Mouse (Mus musculus): Measurements from ENCODE around the gene Padi2.

Padi2 gene

DNA sequence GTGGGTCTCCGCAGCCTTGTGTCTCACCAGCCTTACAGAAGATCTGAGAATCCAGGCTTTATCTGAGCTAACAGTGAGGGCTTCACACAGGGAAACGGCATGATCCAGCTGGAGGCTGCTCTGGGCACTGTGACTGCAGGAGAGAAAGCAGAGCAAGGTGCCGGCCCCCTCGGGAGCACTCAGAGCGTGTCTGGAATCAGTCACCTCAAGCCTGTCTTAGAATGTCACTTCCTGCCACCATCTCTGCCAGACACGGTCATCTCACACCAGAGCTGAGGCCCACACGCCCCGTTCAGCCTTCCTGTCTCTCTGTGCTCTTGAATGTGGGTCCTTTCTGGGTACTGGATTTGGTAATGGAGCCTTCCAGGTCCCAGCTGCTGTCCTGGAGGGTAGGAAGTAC, 19.5 kb downstream of the Padi2 start:
- DNase-seq (ENCODE audit: low spot score): no peak

DNA sequence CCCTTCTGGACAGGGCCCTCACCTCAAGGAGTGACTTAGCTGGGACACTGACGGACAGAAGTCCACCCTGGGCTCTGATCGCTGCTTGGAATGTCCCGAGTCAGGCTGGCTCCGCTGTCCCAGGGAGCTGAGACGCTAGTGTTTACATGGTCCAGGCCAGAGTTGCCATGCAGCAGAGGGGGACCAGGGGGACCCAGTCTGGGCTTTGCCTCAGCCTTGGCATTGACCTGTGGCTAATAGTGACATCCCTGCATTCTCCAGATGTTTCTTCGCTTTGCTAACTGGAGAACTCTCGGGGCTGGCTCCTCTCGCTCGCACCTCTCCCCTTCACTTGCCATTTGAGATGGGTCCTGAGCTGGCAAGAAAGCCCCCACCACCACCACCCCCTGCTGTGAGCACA, 22.2 kb downstream of the Padi2 start:
- no peak for DNase-seq (ENCODE audit: low spot score)

DNA sequence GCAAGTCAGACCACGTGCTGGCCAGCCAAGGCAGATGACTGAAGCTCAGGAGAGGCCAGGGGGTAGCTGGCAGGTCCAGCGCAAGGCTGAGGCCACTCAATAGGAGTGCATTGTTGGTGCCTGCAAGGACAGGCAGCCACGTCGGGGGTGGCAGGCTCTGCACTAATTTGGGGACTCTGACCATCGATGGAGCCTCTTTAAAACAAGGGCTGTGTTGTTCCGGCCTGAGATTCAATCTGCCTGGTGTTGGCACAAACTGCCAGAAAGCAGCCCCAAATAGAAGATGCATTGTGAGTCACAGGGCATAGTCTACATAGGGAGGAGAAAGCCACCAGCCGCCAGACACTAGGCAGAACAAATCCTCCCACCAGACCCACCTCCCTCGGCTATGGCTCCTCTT, 23.6 kb downstream of the Padi2 start:
- no peak for DNase-seq (ENCODE audit: low spot score)

DNA sequence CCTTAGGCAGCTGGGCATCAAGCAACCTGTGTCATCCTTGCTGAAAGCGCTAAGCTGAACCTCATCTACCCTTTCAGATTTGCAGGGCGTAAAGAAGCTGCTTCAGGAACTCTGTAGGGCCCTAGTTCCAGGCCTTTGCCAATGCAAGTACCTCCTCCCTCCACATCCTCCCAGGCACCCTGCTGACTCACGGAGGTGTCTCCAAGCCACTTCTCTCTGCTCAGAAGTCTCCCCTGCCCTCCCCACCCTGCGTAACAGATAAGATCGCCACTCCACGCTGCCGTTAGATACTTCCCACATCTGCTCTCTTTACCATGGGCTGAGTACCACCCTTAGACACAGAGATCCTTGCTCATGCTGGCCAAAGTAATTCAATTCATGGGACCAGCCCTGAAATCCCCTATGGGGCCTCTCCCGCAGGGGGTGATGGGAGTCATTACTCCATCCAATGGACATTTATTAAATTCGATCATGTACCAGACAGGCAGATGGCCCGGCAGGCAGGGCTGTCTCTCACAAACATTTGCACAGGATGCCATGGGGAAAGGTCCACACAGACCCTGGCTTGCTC, 24.8 kb downstream of the Padi2 start:
- DNase-seq (ENCODE audit: low spot score): no peak

DNA sequence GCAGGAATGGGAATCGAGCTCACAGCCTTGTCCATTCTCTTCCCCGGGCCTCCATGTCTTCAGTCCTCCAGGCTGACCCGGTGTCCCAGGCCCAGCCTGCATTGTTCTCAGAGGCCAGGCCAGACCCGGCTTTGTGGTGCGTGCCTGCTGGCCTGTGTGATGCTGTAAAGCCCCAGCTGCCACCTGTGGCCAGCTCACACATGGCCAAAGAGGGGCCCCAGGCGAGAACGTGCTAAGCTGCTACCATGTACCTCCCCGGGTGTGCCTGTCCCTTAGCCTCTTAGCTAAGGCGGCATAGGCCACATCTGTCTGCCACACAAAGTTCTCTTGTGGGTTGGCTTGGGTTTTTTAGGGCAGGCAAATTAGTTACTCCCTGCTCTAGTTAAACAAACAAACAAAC, 29.5 kb downstream of the Padi2 start:
- DNase-seq (ENCODE audit: low spot score): no peak

DNA sequence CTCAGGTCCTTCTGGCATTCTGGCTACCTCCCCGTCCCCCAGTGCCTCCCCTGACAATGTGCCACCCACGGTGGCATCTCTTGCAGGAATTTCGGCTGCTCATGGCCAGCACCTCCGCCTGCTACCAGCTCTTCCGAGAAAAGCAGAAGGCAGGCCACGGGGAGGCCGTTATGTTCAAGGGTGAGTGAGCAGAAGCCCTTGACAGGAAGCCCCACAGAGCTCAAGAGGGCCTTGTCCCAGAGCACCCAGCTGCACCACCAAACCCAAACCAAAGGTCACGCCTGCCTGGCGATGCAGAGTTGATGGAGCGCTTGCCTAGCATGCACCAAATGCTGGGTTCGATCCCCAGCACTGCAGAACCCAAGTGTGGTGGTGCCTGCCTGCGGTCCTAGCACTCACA, 38.2 kb downstream of the Padi2 start:
- DNase-seq (ENCODE audit: low spot score): peak; percentile 47

DNA sequence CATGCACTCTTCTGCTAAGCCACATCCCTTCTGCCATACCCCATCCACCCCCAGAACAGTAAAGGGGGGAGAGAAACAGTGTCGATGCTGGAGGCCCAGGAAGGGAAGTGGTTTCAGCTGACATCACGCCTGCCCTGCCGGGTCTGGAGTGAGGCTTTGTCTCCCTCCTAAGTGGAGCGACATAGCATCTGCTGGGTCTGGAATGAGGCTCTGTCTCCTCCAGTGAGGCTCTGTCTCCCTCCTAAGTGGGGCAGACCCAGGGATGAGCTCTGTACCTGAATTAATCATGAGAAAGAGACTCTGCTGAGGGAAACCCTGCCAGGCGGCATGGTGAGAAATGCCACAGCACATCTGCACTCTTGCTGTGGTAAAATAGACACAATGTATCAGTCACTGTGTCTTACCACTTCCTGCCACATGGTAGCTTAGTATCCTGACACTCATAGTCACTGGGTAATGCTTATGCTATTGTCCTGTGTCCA, 38.9 kb downstream of the Padi2 start:
- peak; percentile 89 for DNase-seq (ENCODE audit: low spot score)

DNA sequence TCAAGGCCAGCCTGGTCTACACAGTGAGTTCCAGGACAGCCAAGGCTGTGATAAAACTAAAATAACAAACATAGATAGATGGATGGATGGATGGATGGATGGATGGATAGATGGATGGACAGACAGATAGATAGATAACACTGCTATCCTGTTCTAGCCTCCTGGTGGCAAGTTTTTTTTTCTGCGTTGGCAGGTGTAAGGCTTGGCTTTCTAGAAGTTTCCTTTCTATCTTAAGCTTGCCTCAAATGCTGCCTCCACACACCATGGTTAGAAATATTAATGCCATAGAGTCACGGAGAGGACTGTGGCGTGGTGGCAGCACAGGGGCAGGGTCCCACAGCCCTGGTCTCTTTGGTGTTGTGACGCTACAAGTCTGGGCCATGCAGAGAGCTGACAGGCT, 39.4 kb downstream of the Padi2 start:
- DNase-seq (ENCODE audit: low spot score): no peak

DNA sequence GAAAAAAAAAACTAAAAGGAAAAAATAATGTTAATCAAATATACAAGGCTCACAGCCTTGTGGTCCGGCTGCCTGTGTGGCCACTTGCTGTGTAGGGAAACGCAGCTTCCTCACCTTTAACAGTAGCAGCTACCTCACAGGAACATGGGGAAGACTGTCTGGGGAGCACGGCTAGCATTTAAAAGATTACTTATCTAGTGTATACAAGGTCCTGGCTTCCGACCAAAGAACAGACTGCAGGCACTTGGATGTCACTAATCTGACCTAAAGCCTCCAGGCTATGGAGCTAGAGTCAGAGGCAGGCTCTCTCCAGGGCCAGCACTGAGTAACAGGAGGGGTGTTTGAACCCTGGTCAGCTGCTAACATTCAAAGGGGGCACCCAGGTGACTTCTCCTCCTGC, 39.9 kb downstream of the Padi2 start:
- no peak for DNase-seq (ENCODE audit: low spot score)

DNA sequence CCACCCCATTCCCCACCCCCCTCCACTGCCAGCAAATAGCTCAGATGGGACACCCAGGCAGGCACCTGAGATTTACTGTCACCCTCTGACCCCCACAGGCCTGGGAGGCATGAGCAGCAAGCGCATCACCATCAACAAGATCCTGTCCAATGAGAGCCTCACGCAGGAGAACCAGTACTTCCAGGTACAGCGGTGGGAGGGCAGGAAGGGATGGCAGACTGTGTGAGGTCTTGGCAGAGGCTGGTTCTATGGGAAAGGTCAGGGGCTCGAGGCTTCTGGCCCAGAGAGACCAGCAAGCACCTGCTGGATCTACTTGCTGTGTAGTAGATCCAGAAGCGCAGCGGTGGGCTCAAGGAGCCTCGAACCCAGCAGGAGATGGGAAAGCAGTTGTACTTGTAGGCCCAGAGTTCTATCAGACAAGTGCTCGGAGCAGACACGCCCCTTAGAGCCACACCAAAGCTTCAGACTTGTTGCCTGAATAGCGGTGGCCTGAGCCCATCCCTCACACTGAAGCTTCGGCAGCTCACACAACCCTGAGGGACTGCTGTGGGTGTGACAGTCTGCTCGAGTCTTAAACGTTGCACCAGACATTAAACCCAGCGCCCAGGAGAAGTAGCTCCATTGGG, 40.5 kb downstream of the Padi2 start:
- no peak for DNase-seq (ENCODE audit: low spot score)

DNA sequence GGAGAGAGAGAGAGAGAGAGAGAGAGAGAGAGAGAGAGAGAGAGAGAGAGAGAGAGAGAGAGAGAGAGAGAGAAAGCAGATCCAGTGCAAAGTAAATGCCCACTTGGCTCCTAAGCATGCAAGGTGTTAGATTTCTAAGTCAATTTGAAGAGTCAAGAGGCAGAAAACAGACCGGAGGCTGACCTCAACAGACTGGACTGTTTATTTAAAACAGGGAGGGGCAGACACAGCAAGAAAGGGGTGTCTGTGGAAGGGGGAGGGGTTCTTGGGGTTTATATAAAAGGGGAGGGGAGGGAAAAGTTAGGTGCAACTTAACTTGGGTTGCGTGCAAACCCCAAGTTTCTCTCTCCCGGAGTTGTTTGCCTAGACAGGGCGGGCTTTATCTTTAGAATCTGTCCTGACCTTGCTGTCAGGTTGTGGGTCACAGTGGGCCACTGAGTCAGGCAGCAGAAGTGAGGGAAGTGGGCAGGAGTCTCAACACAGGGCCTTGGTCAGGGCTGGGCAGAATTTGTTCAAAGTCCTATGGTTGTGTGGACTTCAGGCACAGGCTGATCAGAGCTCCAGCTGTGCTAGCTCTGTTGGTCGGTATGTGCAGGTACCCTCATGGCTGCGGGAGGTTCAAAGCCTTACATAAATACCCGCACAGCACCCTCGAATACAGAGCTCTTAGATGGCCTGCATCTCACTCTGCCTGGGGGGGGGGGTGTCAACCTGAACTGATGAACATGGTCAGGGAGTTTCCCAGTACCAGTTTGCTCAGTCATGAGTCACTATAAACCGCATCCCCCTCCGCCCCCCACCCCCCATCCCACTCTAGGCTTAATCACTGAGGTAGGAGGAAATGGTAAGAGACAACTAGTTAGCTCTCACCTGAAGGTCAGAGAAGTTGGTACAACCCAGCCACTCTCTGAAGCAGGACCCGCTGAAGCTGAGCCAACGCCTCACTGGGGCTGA, 41.6 kb downstream of the Padi2 start:
- DNase-seq (ENCODE audit: low spot score): peak; percentile 51

DNA sequence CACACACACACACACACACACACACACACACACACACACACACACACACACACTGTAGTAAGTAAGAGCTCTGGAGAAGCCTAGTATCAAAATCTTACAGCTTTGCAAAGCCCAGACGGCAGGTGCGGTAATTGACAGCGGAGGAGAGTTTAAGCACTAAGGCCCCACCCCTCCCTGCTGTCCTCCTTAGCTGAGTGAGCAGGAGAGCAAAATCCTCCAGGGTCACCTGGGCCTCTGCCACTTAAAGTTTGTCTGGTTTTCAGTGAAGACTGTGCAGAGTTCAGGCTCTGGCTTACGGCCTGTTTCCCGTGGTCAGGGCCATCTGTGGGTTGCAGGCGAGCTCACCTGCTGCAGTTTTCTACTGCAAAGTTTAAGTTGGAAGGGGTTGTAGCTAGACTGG, 42.3 kb downstream of the Padi2 start:
- DNase-seq (ENCODE audit: low spot score): no peak

DNA sequence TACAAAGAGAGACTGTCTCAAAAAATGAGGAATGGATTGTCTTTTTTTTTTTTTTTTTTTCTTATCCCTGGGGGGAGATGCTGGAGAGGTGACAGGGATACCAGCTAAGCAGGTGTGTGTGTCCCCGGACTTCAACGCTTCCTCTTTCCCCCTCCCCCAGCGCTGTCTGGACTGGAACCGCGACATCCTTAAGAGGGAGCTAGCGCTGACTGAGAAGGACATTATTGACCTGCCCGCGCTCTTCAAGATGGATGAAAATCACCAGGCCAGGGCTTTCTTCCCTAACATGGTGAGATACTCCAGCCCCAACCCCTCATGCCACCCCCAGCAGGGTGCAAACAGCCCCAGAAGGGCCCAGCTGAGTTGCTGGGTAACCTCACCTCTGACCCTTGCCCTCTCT, 42.9 kb downstream of the Padi2 start:
- DNase-seq (ENCODE audit: low spot score): no peak

DNA sequence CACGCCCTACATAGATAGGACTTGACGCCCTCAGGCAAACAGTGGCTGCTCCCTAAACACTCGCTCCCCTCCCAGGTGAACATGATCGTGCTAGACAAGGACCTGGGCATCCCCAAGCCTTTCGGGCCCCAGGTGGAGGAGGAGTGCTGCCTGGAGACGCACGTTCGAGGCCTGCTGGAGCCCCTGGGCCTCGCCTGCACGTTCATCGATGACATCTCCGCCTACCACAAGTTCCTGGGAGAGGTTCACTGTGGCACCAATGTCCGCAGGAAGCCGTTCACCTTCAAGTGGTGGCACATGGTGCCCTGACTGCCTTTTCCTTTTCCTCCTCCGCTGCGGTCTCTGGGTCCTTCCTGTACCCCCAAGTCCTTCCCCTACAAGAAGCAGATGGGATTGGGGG, 43.5 kb downstream of the Padi2 start:
- peak; percentile 52 for DNase-seq (ENCODE audit: low spot score)

DNA sequence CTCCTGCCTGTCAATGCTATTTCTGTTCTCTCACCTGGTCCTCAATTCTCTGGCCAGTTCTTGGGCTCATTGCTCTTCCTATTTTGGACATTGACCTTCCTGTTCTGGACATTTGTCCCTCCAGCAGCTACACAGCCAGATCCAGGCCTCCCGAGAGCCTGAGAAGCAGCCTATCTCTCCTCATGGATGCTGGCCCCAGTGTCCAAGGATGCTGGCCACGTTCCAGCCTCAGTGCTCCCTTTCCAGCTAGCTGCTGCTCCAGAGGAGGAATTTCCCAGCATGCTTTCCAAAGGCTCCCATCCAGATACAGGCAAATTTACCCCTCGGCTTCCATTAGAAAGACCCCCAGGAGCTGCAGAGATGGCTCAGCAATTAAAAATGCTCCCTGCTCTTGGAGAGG, 44.4 kb downstream of the Padi2 start:
- no peak for DNase-seq (ENCODE audit: low spot score)

DNA sequence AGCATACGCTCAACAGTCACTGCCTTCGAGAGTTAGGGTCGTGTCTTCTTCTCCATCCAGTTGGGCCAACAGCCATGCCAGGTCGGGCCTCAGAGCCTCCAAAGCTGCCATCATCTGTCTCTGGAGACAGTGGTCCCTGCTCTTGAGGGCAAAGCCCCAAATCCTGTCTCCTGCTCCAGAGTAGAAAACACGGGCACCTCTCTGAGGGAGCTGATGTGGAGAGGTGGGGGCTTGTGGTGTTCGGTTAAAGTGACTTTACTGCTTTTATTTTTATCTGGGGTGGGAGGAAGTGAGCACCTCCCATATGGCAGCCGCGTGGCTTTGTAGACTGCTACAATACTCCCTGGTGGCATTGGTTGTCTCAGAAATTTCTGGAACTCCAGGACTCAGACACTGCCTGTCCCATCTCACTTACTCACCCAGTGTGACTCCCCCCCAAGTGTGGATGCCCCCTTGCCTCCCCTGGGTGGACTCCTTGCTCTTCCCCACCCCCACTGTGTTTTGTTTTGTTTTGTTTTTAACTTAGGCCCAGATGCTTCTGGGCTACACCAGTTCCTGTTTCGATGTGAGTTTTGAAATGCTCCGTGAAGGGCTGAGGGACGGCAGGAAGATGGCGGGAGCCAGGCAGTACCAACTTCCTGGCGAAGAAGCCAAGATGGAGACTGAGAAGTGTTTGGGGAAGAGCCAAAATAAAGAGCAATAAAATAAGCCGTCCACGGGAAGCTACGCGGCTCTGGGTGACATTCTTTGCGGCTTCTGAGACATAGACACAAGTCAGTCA, 45.9 kb downstream of the Padi2 start:
- peak; percentile 88 for DNase-seq (ENCODE audit: low spot score)

DNA sequence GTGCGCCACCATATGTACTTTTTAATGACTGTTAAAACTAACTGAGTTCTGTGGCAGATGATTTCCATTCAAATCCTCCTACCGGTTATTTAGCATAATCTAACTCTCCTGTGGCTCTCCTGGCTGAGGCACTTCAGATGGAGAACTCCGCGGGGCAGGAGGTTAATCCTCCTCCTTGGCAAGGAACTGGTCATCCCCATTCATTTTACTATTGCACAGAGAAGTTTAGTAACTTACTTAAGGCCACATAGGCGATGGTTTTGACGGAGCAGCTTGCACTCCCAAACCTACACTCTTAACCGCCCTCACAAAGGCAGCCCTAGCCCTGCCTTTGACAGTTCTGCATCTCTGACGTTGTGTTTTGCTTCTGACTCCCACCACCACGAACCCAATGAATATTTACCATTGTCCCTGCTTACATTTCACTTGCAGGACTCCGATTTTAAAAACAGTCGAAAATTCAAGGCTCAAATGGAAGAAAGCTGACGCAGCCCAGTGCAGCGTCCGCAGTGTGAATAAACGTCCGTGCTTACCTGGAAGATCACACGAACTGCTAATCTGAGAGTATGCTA, 51.1 kb downstream of the Padi2 start:
- no peak for DNase-seq (ENCODE audit: low spot score)

DNA sequence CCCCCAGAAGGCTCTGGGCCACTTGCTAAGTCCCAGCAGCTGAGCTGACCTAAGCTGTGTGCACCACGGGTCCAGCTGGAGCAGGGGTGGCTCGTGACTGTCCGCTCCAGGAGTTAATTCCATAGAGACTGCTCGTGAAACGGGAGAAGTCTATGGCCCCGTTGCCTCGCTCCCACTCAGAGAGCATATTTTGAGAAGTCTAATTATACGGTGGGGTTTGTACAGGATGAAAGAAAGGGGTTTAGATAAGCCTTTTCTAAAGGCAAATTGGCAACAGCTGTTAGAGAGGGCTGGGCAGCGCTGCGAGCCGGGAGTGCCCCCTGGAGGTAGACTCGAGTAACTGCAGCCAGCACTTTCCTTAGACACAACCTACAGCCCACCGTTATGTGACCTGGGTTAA, 51.6 kb downstream of the Padi2 start:
- DNase-seq (ENCODE audit: low spot score): peak; percentile 80

DNA sequence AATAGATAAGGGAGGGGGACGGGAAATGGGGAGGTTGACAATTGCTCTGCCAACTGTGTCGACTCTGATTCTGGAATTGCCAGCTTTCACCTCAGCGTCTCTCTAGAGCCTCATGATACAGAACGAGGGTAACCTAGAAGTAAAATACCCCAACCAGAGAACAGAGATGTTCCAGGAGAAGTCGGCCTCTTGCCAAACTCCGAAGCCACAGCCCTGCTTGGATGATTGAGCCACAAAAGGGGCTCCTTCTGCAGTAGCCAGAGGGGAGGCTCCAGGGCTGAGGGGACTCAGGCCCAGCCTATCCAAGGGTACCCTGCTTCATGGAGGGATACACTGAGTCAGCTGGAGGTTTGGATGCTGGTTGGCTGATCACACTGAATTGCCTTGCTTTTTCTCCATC, 52.2 kb downstream of the Padi2 start:
- no peak for DNase-seq (ENCODE audit: low spot score)

DNA sequence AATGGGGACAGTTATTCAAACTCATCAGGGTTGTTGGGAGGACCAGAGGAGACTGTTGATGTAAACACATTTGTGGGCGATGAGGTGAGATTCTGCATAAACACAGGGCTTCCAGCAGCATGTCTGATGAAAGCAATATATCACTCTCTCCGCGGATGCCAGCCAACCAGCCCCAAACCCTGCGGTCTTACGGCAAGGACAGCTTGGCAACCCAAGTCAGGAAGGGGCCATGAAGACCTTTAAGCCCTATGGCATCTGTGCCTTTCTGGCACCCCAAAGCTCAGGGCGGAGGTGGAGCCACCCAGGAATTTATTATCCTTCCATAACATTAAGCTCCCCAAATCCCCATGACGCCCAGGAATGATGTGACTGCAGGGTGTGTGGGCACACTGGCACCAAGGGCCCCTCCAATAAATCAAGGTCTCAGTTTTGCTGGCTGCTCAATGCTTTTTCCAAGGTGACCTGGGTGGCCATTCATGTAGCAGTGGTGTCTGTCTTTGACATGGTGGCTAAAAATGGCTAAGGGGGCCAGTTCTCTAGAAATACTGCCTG, 53.1 kb downstream of the Padi2 start:
- no peak for DNase-seq (ENCODE audit: low spot score)

DNA sequence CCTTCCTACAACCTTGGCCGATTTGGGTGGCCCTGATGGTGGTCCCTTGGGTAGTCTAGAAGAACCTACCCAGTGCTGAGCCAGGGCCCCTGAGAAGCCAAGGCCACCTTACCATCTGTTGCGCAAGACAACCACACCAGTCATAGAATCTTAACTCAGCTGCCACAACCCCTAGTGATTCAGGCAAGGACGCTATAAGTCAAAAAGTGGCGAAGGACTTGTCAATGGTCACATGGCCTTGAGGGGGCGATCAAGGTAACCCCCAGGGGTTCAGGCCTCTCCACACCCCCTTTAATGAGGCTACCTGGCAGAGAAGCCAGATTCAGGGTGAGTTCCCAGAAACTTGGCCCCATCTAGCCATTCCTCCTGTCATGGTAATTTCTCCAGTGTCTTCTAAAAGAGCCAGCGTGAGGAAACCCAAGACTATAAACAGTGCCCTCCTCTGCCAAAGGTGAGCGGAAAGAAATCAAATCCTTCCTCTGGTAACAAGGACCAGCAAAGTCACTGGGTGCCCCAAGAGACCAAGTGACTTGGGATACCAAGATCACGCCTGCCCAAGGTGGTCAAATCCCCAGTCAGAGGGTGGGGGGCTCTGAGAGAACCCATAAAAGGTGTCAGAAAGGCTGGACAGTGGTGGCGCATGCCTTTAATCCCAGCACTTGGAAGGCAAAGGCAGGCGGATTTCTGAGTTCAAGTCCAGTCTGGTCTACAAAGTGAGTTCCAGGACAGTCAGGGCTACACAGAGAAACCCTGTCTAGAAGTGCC, 53.8 kb downstream of the Padi2 start:
- DNase-seq (ENCODE audit: low spot score): no peak
